Mouse (Mus musculus) T-helper 2 cell (primary cell): Measurements from ENCODE around the gene Ptpn21.

Source experiments
- in situ Hi-C: fragments of 300-600 bp; cut with MboI, MseI; formaldehyde crosslinking; loops from one replicate; pipeline ENCODE4 v1.15.1; 2025; ENCODE audit warnings: high pct_unique_total_duplicates

The Ptpn21 gene

DNA sequence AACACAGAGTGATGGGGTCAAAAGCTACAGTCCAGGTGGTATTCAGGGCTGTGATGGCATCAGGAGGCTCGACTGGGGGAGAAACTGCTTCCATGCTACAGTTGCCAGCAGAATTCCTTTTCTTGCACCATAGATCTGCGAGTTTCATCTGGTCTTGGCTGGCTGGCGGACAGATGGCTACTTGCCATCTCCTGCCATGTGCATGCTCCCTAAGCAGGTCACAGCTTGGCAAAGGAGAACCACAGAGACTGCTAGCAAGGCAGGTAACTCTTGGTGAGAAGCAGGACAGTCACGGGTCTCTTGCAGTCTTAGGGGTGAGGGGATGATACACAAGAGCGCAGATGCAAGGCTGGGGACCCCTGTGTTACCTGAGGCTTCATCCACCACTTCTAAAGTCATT lies 67.3 kb downstream of the Ptpn21 start:
- in situ Hi-C loops: loop anchor here (10.0 kb wide), 1 partner anchor 1685 kb away; no protein-coding TSS in a partner anchor

DNA sequence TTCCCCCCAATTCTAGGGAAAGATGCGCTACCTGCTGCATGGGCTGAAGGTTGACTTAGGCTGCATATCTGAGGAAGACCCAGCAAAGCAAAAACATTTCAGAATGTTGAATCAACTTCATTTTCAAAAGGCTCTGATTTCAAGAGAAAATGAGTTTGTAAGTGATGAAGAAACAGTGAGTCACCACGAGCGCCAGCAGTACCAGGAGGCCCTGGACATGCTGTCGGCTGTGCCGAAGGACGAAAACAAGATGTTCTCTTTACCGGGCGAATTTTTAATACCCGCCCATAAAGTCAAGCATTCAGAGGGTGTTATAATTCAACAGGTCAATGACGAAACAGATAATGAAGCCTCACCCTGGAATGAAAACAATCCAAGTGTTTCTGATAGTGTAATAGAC lies 68.1 kb downstream of the Ptpn21 start:
- in situ Hi-C loops: no loop called here

GRCm38 (mm10) chr12:98668132-98668814 lies 68.9 kb downstream of the Ptpn21 start:
- in situ Hi-C loops: no loop called here

- in situ Hi-C loops: no loop called here
These were observed 74.6 kb downstream of the Ptpn21 start for GRCm38 (mm10) chr12:98662617-98663016.

DNA sequence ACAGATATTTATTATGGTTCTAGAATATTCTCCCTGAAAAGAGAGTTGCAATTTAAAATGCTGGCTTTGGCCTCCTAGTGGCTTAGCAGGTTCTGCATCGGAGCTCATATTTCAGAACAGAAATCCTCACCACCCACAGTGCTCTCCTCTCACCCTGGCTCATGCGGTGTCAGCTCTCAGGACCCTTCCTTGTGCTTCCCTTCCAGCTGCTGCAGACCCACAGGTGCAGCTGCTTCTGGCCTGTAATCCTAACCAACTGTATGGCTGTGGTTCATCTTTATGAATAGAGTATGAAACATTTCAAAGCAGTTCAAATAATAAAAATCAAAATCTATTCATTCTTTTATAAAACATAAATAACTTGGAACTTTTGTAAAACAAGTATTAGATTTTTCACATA lies 80.3 kb downstream of the Ptpn21 start:
- in situ Hi-C loops: no loop called here

DNA sequence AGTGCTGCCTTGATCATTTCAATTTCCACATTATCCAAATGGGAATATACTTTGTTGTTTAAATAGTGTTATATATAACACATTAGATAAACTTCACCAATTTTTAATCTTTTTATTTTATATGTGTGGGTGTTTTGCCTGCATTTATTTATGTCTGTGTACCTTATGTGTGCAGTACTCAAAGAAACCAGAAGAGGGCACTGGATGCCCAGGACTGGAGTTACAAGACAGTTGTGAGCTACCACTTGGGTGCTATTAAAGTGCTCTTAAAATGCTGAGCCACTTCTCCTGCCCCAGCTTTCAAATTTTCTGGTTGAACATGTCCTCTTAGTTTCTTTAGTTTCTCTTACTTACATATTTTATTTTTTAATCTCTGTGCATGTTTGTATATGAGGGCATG lies 92.4 kb downstream of the Ptpn21 start:
- in situ Hi-C loops: no loop called here

DNA sequence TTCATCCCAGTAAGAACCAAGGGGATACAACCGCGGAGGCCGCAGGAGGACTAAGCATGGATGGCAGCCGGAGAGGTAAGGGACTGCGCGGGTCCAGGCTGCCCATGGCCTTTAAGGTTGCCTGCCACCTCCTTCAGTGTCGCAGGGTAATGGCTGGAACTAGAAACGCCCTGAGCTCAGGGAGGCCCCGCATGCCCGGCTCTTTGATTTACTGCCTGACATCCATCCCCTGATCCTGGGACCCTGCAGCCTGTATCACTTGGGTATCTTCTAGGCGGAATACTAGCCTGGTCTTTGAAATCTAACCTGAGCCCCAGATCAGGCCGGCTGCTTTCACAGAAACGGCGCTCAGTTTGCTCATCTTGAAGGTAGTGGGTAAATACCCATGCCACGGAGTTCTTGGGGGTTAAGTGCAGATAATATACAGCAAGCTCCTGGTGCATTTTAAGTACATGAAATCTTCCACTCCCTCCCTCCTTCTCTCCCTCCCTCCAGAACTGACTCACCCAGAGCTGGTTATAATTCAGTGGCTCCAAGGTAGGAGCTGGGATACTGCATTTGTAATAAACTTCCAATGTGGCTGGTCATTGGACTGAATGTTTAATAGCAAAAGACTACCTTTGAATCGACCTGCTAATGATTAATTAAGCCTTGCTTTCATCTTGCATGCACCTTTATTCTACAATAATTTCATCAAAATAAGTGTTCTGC lies 108.8 kb downstream of the Ptpn21 start:
- in situ Hi-C loops: no loop called here

GRCm38 (mm10) chr12:98627392-98628259 lies 109.6 kb downstream of the Ptpn21 start, which contains the start of gene Spata7:
Gene Spata7, plus strand, starts transcription at chr12:98628157.
- in situ Hi-C loops: no loop called here
